Mouse (Mus musculus): Measurements from ENCODE around the gene Lrrd1. TPM values are rescaled to one million over a fixed set of nuclear protein-coding genes. Genes with fewer than 3 reads are reported as not detected.

The Lrrd1 gene
- polyA plus RNA-seq, 1 experiment from 2014 or later = 0.13 TPM

GRCm38 (mm10) chr5:3905471-3905870 is 60.5 kb downstream of the Lrrd1 start:
- WGBS = 76% methylated on average over 2 of the region's 2 CpGs

More at GRCm38 (mm10) chr5:3905471-3905870, 60.5 kb downstream of the Lrrd1 start:
- H3K4me2 ChIP-seq (ENCODE audit: low read length) = no peak overlapping the region
- H3K27ac ChIP-seq (ENCODE audit: low read depth, low read length) = no peak overlapping the region
- H3K4me1 ChIP-seq (ENCODE audit: control insufficient read depth, insufficient read depth, low read depth, low read length) = no peaks in the 10 kb centered on the region
- no peaks in the 10 kb centered on the region for H3K27me3 ChIP-seq (replicated peaks; ENCODE audit: control insufficient read depth, insufficient read depth, low read length)
- H3K9me3 ChIP-seq (ENCODE audit: control insufficient read depth, low read length) = no peaks in the 10 kb centered on the region
- no peak overlapping the region for H3K4me3 ChIP-seq (ENCODE audit: low read length)
- H3K36me3 ChIP-seq (ENCODE audit: control insufficient read depth, insufficient read depth, low read length) = no peaks in the 10 kb centered on the region
- ATAC-seq = no peak
- H3K9ac ChIP-seq (ENCODE audit: low read depth, low read length) = no peak overlapping the region

Other genes with a start within 250 kb of the Lrrd1 start
- 20.0 and 21.7 TPM in 2 replicates for gene Pex1, start 249.1 kb upstream of the Lrrd1 start, polyA plus RNA-seq (2015; fragmentation: Nextera tagmentation; extraction: Ambion mirVana)
- 15.6 and 16.9 TPM in 2 replicates for gene Rbm48, start 248.6 kb upstream of the Lrrd1 start, polyA plus RNA-seq (2015; fragmentation: Nextera tagmentation; extraction: Ambion mirVana)
- gene Tmbim7, start 194.0 kb upstream of the Lrrd1 start, polyA plus RNA-seq (2015; fragmentation: Nextera tagmentation; extraction: Ambion mirVana) = not detected in 2 replicates
- 61.5 and 63.3 TPM in 2 replicates for gene Gatad1, start 188.0 kb upstream of the Lrrd1 start, polyA plus RNA-seq (2015; fragmentation: Nextera tagmentation; extraction: Ambion mirVana)
- gene Ankib1, start 42.2 kb upstream of the Lrrd1 start, polyA plus RNA-seq (2015; fragmentation: Nextera tagmentation; extraction: Ambion mirVana) = 15.4 and 15.6 TPM in 2 replicates
- gene Krit1, start 42.0 kb upstream of the Lrrd1 start, polyA plus RNA-seq (2015; fragmentation: Nextera tagmentation; extraction: Ambion mirVana) = 43.2 and 46.0 TPM in 2 replicates
- 6.1 and 6.7 TPM in 2 replicates for gene Mterf1a, start 48.8 kb downstream of the Lrrd1 start, polyA plus RNA-seq (2015; fragmentation: Nextera tagmentation; extraction: Ambion mirVana)
- 282 and 289 TPM in 2 replicates for gene Akap9, start 82.9 kb downstream of the Lrrd1 start, polyA plus RNA-seq (2015; fragmentation: Nextera tagmentation; extraction: Ambion mirVana)